Mouse (Mus musculus) ES-E14 (cell line): Measurements from ENCODE around the gene Arhgef9.

Source experiments
- CHD2 ChIP-seq: IDR thresholded peaks from 2 replicates; pipeline ENCODE4 v1.6.1; 2014; ENCODE audit warnings: mild to moderate bottlenecking, low read depth, low read length, inconsistent platforms
- HCFC1 ChIP-seq: IDR thresholded peaks from 2 replicates; pipeline ENCODE4 v1.6.1; 2012; ENCODE audit warnings: low read length, inconsistent platforms, borderline replicate concordance; ENCODE audit not compliant: insufficient read depth
- MAFK ChIP-seq: IDR thresholded peaks from 2 replicates; pipeline ENCODE4 v1.6.1; 2014; ENCODE audit warnings: mild to moderate bottlenecking, low read depth, low read length, inconsistent platforms; ENCODE audit not compliant: insufficient read depth
- ZC3H11A ChIP-seq: IDR thresholded peaks from 2 replicates; pipeline ENCODE4 v1.6.1; 2012; ENCODE audit warnings: low read depth, mild to moderate bottlenecking, inconsistent platforms, low read length, borderline replicate concordance
- ZNF384 ChIP-seq: IDR thresholded peaks from 2 replicates; pipeline ENCODE4 v1.6.1; 2012; ENCODE audit warnings: low read depth, low read length, inconsistent platforms

DNA sequence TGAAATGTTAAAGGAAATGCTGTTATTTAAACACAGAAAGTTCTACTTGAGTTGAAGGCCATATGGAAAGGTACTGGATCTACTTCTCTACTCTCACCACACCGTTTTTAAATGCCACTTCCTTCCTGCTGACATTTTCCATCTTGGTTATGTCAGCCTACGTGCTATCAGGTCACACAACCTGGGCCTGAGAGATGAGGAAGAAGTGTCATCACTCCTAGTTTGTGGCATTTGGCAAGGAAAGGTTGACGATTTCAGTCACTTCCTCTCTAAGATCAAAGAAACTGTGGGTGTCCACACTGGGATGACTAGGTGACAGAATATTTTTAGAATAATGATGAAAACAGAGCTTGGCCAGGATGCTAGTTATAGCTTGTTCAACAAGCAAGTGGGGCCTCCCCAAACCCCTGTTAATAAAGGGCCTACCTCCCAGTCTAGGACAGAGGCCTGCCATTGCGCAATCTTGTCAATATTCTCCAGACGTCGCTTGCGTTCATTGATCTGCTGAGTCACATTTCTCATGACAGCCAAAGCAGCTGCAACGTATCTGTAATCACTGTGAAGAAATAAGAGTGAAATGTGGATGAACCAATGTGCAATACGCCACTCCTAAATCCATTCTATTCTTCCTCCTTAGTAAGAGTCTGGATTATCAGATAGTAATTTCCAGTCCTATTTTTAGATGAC is 119.5 kb downstream of the Arhgef9 start:
- TF ChIP-seq CHD2 (no peak), MAFK (no peak), ZNF384 (no peak), HCFC1 (no peak), ZC3H11A (no peak)
